Mouse (Mus musculus): ENCODE data around the gene Foxc2. TPM values are rescaled to one million over a fixed set of nuclear protein-coding genes. Genes with fewer than 3 reads are reported as not detected.
A peak's percentile ranks its signal among the peaks of the same experiment; 100 is the strongest.

Foxc2 gene
- total RNA-seq, 2 experiments from 2014 or later = 0.41 to 0.54 TPM

DNA sequence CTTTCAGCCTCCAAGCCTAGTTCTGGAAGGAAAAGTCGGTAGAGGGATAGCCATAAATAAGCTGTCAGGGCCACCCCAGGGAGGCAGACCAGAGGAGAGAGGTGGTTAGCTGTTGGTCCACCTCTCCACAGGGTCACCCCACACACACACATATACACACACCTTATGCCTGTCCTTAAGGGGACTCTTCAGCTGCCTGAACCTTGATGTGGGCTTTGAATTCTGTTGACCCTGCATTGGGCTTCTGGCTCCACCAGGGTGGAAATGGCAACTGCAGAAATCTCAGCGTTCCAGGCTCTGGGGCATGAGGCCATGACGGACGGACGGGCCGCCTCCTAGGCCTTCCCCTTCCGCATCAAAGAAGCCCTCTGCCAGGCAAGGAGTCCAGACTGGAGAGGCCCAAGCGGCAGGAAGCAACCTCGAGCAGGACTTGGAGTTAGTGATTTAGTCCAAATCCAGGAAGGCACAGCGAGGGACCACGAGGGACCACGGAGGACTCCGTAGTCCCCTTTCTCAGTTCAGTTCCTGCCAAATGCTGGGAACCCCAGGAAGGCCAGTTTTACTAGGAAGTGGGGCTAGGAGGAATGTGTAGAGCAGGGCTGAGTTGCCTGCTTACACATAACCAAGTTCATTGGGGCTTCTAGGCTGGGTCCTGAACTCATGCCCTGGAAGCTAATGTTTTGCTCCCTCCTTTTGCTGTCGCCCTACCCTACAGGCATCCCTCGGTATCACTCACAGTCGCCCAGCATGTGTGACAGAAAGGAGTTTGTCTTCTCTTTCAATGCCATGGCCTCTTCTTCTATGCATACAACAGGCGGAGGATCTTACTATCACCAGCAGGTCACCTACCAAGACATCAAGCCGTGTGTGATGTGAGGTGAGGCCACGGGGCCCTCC is 29.7 kb upstream of the Foxc2 start:
- no peak for DNase-seq

DNA sequence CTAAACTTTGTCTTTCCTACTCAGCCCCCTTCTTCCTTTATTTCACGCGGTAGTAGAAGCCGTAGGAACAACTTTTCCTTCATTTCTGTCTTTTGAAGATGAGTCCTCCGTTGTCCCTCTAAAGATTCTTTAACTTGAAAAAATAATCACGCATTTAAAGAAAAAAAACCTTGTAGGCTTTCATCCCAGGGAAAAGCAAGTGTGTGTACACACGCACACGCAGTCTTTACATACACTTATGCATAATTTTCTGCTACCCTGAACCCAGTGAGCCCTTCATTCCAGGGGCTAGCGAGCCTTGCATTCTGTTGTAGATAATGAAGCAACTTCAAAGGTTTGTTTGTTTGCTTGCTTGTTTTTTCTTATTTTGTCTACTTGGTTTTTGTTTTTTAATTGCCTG is 27.7 kb upstream of the Foxc2 start:
- no peak for DNase-seq

DNA sequence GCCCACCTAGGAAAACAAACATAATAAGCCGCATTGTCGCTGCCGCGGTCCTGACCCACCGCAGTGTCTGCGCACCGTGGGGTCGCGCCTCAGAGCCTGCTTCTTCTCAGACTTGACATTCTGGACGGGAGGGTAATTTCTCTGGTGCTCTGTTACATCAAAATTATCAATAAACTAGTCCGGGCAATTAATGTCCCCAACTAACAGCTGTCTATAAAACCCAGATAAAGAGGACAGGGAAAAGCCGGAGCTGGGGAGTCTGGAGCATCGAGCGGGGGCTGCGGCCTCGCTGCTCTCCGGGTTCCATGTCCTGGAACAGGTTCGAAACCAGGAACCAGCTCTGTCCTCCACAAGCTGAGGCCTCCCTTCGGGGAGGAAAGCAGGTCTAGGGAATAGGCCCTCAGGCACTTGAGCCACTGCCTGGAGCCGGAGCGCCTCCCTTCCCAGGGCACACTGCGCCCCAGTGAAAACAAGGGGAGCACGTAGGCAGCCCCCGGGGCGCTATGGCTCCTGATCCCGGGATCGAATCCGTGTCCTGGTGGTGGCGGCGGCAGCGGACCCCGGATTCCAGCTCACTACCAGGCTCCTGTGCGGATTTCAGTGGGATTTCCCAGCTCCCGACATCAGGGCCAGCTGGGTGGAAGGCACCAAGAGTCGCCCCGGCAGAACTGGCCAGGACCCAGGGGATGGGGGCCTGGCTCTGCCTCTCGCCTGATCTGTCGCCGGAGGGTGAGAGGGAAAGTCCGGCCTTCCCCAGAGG is 26.9 kb upstream of the Foxc2 start:
- no peak for DNase-seq

DNA sequence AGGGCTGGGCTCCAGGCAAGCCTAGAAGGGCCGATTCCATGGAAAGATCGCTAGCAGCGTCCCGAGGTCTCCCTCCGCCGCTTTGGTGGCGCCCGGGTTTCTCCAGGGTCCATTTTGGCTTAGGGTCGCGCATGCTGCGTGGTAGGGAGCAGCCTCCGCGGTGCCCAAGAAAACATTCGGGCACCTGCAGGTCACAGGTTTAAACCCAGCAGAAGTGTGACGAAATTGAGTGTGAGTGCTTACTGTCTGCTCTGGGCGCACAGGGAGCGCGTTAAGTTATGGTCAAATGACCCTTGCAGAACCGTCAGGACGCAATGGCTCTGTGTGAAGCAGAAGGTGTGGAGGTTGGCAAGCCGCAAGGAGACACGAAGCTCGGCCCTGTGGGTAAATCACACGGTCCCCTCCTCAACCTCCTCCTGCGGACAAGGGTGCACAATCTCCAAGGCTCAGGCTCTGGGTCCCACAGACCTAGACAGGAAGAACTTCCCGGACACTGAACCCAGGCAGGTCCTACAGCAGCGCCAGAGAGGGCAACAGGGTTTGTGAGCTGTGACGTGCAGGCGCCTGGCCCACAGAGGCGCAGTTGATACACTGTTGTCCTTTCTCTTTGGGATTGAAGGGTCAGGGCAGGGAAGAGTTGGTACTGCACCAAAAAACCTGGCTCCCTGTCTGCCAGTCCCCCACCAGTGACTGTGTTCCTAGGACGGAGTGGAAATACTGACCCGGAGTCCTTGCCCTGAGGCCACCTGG is 26.2 kb upstream of the Foxc2 start:
- DNase-seq = no peak

DNA sequence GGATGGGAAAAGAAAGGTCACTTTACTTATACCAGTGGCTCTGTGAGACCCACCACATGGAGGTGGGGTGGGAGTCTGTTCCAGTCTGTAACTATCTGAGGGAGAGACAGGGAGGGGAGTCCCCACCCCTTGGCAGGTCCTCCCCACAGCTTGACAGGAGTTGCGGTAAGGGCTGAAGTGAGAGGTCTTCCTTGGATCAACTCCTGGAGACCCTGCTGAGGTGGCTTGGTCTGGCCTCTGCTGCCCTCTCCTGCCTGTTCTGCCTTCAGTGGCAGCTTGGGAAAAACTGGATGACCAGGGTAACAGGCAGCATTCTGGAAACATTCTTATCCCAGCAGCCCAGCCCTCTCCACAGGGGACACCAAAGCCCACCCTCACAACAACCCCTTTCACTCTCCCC is 25.3 kb upstream of the Foxc2 start:
- DNase-seq = no peak

DNA sequence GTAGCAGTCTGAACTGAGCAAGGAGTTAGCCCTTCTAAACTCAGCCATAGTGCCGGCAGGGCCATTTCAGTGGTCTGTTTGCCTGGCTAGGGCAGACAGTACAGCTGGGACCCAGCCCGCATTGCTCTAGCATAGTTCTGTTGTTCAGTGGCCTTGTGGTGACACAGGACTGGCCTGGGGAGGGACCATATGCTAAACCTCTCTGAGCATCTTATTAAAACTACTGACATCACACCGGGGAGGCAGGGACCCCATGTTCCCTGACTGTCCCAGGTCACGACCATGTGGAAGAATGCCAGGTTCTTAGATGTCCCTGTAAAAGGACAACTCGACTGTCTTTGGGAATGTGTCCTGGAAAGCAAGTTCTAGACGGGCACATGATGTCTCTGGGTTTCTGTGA is 23.8 kb upstream of the Foxc2 start:
- DNase-seq = no peak

DNA sequence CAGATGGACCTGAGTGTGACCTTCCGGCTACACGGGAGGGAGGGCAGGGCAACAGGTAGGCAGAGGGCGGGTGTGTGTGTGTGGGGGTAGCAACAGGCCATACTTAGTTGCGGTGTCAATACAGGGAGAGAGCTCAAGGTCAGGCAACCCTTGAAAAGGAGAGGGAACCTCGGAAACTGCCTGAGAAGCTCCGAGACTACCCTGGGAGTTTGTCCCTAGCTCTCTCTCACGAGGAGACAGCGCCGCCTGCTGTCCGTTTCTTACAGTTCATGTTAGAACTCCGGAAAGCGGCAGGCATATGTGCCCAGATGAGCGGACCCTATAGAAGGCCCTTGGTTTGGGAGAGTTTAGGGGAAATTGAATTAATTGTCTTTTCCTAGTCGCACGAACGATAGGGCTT is 23.3 kb upstream of the Foxc2 start:
- DNase-seq = peak; percentile 38

DNA sequence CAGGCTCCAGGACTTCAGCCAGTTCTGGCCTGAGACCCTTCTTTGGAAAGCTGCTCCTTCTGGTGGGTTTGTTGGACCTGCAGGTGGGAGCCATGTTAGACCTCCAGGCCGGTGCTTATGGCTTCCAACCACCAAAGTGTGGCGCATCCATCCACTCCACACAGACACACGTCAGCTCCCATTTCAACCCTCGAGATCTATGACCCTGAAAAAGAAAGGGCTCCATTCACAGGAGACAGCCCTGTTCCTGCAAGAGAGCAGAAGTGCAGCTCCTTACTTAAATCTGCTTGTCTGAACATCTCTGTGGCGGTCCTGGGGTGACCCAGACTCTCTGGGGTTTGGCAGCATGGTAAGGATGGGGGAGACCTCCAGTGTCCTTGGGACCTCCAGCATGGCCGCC is 22.5 kb upstream of the Foxc2 start:
- DNase-seq = no peak

DNA sequence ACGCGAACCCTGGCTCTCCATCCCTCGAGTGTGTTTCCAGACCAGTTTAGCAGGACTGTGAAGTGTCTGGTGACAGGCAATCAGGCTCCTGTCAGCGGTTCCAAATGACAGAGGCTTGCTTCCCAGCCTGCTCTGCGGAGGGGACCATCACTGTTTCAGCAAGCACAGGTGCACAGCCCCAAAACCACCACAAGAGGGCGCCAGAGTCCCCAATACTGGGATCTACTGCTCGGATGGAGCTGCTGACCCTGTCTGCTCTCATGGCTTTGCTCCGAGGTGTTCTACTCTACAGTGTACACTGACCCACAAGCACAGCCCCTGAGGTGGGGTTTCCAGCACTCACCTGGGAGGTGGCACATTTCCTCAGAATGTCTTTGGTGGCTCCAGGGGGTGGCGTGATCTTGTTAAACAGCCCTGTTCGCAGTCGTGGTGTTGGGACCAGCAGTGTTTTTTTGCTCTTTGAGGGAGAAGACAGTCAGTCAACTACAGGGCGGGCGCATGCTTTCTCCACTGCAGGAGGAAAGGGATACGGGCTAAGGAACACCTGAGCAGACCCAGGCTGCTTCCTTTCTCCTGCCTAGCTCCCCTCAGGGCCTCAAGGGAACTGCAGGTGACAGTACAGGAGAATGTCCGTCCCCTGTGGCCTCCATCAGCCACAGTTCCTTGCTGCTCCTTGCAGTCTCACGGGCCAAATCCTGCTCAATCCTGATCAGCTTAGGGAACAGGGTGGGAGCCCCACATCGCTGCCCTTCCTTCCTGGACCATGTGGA is 11.7 kb upstream of the Foxc2 start:
- DNase-seq = peak; percentile 44

DNA sequence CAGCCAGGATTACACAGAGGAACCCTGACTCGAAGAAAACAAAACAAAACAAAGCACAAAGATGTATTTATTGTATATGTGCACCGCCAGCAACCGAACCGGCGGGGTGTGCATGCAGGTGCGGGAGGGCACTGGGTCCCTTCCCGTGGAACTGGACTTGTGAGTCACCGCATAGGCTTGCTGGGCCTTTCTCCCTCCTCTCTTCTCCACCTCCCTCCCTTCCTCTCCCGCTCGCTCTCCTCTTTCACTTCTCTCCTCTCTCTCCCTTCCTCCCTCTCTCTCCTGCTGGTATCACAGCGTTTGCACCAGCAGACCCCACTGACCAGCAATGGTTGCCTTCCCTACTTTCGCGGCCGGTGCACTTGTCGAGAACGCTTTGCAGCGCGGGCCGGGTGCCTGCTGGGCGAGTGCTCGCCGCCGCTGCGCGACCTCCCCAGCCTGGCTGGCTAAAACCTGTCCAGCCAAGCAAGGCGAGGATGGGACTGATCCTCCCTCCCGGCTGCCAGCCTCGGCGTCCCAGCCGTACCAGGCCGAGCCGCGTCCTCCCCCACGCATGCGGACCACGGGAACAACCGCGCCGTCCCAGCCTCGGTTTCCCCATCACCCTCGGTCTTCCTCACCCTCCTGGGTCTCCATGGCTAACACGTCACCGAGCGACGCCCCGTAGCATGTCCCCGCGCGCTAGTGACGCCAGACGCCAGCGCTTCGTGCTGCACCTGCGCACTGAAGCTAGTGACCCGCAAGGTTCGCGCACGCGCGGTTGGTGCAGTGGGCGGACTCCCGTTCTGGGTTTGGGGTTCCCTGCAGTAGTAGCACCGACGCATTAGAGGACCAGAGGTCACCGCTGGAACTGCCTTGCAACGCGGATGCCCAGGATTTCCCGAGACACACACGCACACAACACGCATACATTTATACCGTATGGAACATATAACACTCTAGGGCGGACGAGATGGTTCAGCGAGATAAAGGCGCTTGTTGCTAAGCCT is 8.0 kb upstream of the Foxc2 start, which contains the start of gene Mthfsd:
TSS of gene Mthfsd (minus strand) at position 725 of the 989 bp plus-strand sequence.
- peak; percentile 97 for DNase-seq

DNA sequence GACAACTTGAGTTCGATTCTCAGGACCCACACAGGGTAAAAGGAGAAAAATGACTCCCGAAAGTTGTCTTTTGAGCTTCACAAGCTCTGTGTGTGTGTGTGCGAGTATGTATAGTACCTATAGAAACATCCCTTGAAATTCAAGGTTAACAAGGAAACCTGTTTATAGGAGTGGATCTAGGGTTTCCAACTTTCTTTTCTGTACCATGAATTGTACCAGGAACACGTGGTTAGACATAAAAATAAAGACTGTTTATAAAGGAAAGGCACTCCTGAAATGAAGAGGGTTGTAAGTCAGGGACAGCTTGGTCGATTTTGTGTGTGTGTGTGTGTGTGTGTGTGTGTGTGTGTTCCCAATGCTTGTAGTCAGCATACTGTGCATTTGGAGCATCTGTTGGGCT is 7.3 kb upstream of the Foxc2 start:
- no peak for DNase-seq

DNA sequence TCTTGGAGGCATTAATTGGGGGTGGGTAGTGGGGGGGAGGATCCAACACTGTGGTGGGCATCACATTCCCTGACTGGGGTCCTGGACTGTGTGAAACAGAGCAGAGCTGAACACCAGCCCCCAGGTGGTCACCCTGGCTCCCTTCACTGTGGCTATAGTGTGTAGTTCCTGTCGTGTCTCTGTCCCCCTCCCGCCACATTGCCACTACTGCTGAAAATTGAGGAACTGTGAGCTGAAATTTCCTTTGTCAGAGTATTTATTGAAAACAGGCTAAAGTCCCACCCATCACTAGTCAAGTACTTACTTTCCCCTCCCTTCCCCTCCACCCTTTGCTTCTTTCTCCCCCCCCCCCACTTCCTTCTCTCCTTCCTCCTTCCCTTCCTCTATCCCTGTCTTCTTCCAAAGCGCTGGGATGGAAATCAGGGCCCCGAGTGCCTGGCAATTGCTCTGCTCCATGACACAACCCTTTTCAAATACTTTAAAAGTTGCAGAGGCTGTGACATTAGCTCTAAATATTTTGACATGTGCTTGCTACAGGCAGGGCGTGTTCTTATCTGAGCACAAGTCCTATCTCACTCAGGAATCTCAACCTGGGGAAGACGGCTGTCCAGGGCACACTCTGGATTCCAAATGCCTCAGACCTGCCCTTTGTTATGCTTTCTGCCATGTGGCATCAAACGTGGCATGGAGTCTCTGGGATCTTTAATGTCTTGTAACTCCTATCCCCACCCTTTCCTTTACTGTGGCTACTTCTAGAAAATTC is 4.6 kb upstream of the Foxc2 start:
- no peak for DNase-seq

DNA sequence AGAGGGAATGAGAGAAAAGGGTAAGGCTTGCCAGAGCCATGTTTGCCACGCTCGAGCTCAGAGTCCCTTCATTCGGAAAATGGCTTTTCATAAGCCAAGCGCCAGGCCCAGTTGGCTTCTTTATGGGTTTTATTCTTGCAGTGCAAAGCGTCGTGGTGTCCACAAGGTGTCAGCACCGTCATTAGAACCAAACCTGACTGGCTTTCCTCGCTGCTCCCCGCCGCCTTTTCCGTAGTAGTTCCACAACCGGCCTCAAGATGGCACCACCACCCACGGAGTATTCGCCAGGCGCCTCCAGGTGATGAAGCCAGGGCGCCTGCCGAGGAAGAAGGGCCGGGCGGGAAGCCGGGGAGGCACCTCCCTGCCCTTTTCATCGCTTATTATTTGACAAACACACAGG is 2.7 kb upstream of the Foxc2 start:
- peak; percentile 89 for DNase-seq

DNA sequence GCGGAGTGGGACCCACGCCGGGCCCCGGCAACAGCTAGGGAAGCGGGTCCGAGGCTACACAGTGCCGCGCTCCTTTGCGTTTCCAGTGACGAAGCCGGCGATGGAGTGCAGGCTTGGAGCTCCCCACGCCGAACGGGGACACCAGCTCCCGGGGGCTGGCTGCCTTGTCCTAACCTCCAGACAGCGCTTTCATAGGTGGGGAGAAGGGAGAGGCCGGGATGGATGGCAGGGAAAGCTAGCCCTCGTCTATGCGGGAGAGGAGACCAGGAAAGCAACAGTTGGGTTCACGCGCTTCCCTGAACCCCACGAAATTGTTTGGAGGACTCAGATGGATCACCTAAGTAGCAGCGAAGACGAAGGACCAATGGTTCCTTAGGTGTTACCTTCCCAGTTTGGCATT is 835 bp upstream of the Foxc2 start:
- no peak for DNase-seq

DNA sequence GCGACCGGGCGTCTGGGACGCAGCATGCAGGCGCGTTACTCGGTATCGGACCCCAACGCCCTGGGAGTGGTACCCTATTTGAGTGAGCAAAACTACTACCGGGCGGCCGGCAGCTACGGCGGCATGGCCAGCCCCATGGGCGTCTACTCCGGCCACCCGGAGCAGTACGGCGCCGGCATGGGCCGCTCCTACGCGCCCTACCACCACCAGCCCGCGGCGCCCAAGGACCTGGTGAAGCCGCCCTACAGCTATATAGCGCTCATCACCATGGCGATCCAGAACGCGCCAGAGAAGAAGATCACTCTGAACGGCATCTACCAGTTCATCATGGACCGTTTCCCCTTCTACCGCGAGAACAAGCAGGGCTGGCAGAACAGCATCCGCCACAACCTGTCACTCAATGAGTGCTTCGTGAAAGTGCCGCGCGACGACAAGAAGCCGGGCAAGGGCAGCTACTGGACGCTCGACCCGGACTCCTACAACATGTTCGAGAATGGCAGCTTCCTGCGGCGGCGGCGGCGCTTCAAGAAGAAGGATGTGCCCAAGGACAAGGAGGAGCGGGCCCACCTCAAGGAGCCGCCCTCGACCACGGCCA is 717 bp downstream of the Foxc2 start:
- DNase-seq = no peak

DNA sequence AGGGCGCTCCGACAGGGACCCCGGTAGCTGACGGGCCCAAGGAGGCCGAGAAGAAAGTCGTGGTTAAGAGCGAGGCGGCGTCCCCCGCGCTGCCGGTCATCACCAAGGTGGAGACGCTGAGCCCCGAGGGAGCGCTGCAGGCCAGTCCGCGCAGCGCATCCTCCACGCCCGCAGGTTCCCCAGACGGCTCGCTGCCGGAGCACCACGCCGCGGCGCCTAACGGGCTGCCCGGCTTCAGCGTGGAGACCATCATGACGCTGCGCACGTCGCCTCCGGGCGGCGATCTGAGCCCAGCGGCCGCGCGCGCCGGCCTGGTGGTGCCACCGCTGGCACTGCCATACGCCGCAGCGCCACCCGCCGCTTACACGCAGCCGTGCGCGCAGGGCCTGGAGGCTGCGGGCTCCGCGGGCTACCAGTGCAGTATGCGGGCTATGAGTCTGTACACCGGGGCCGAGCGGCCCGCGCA is 1.2 kb downstream of the Foxc2 start:
- DNase-seq = no peak

DNA sequence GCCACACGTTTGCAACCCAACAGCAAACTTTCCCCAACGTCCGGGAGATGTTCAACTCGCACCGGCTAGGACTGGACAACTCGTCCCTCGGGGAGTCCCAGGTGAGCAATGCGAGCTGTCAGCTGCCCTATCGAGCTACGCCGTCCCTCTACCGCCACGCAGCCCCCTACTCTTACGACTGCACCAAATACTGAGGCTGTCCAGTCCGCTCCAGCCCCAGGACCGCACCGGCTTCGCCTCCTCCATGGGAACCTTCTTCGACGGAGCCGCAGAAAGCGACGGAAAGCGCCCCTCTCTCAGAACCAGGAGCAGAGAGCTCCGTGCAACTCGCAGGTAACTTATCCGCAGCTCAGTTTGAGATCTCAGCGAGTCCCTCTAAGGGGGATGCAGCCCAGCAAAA is 1.9 kb downstream of the Foxc2 start:
- DNase-seq = no peak

DNA sequence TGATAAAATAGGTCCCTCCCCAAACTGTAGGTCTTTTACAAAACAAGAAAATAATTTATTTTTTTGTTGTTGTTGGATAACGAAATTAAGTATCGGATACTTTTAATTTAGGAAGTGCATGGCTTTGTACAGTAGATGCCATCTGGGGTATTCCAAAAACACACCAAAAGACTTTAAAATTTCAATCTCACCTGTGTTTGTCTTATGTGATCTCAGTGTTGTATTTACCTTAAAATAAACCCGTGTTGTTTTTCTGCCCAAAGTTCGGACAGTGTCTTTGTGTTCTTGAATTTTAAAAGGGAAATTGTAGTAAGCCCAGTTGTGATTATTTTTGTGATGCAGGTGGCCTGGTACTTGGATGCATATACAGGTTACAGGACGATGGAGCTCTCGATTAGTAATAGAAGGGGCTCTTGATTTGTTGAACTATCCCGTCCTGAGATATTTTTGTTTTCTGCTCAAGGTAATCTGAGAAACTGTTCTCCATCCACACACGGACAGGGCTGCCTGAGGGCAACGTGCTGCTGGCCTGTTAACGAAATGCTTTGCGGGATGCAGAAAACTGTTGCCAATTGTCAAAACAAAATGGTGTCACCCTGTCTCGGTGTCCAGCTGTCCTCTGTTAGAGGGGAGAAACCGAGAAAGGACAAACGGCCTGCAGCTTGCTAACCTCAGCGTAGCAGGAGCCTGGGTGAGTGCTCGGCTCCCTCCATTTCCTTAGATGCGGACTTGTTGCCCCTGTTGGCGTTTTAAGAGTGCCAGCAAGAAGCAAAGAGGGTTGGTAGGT is 2.9 kb downstream of the Foxc2 start:
- DNase-seq = no peak
